Mouse (Mus musculus) forebrain, embryonic 10.5 days (tissue): ENCODE measurements around the gene Gm44805. TPM values are rescaled to one million over a fixed set of nuclear protein-coding genes. Genes with fewer than 3 reads are reported as not detected.

ENCODE experiments used
- DNase-seq: peaks from one replicate; pipeline ENCODE4 v3.0.0-alpha.2; 2017; ENCODE audit warnings: low spot score; ENCODE audit errors: extremely low spot score
- H3K27ac ChIP-seq: fragments of 300-500 bp; sonication (generic); 2 replicates; pipeline ENCODE4 v1.5.1; 2016; ENCODE audit warnings: mild to moderate bottlenecking
- H3K27me3 ChIP-seq: fragments of 300-500 bp; sonication (generic); 2 replicates; pipeline ENCODE4 v1.6.1; 2016; ENCODE audit warnings: mild to moderate bottlenecking; ENCODE audit not compliant: poor library complexity, severe bottlenecking
- H3K36me3 ChIP-seq: fragments of 300-500 bp; sonication (generic); replicated peaks from 2 replicates; pipeline ENCODE4 v1.6.1; 2016; ENCODE audit warnings: mild to moderate bottlenecking, moderate library complexity
- H3K4me1 ChIP-seq: fragments of 300-500 bp; sonication (generic); 2 replicates; pipeline ENCODE4 v1.6.1; 2016
- H3K4me3 ChIP-seq: fragments of 300-500 bp; sonication (generic); 2 replicates; pipeline ENCODE4 v1.5.1; 2016; ENCODE audit warnings: mild to moderate bottlenecking, moderate library complexity
- H3K9me3 ChIP-seq: fragments of 300-500 bp; sonication (generic); 2 replicates; pipeline ENCODE4 v1.6.1; 2016; ENCODE audit warnings: mild to moderate bottlenecking, moderate library complexity
- WGBS: fragments of 180-500 bp; shearing (Covaris S2); methylation state at CpG from one replicate; pipeline ENCODE4 v1.1.7; 2016; 5-methylcytosine and 5-hydroxymethylcytosine counted together
- polyA plus RNA-seq: library from polyadenylated mRNA; unstranded; fragments of >200 nt; fragmentation: Nextera tagmentation; extraction: Ambion mirVana; gene quantifications from 2 replicates; pipeline ENCODE4 v1.2.1, GENCODE M21; 2016

Gm44805 gene
- polyA plus RNA-seq, 1 experiment from 2014 or later, result not detected

DNA sequence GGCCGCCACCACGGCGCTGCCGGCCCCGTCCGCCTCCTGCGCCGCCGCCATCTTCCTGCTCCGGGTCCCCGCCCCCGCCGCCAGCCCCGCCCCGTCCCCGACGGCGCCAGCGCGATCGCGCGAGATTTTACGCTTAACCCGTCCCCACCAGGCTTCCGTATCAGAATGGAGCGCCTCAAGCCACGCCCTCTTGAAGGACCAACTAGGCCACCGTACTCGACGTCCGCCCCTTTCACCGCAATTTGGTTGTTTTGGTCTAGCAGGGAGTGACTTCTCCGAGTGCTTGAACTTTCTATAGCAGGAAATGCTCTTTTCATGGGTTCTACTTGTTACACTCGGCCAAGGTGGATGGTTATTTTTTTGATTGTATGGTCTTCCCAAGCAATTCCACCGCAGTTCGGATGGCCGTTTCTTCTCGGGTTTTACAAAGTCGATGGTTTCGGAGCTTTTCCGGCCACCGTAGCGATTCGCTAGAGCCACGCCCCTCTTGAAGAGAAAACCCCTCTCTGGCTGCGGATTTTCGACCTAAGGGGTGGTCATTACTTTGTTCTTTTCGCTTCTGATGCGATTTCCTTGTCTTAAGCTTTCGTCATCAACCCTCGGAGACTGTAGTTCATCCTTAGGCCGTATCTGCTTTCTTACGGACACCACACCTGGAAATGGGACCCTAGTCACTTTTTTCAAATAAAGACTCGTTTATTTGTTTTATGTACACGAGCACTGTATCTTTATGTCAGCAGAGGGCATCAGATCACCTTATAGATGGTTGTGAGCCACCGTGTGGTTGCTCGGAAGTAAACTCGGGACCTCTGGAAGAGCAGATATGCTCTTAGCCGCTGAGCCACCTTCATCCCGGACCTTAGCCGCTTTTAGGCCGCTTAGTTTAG, 16.0 kb downstream of the Gm44805 start, which contains the start of gene Clptm1:
Clptm1 (minus strand) TSS at position 79 of the 887 bp plus-strand sequence.
- peak within 1 kb of the TSS; percentile 93 for H3K27ac ChIP-seq
- H3K4me3 ChIP-seq, result peak within 1 kb of the TSS; percentile 100
- no peaks in the 10 kb centered on the region for H3K9me3 ChIP-seq
- H3K36me3 ChIP-seq, result peaks cover 25% of the 10 kb centered on the region
- H3K27me3 ChIP-seq, result no peaks in the 10 kb centered on the region
- DNase-seq, result peak; percentile 98
- H3K4me1 ChIP-seq, result peaks cover 28% of the 10 kb centered on the region
- WGBS, result under 1% methylated on average over 63 of the region's 63 CpGs

DNA sequence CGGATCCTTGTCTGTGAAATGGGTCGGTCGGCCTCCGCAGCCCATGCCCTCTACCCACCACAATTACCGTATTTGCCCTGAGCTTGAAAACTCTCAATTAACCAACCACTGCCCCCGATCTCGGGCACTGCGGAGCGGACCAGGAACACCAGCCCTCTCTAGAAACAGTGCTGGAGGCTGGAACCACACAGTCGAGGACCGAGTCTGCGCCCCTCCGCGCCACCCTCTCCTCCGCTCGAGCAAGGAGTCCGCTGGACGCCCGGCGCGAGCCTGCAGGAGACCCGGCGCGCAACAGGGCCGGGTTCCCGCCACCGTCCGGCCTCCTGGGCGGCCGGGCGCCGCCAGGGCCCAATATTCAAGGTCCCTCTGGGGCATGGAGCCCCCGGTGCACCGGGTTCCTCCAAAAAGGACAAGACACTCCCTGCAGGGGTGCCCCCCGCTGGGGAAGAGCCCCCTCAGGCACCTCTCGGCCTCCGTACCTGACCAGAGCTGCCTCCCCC, 16.7 kb downstream of the Gm44805 start:
- Histone ChIP-seq H3K4me1 (peaks cover 27% of the 10 kb centered on the region), H3K27me3 (no peaks in the 10 kb centered on the region), H3K27ac (peak overlapping the region; percentile 93), H3K36me3 (peaks cover 32% of the 10 kb centered on the region), H3K4me3 (peak overlapping the region; percentile 100), H3K9me3 (no peaks in the 10 kb centered on the region)
- no peak for DNase-seq
- under 1% methylated on average over 37 of the region's 37 CpGs for WGBS

DNA sequence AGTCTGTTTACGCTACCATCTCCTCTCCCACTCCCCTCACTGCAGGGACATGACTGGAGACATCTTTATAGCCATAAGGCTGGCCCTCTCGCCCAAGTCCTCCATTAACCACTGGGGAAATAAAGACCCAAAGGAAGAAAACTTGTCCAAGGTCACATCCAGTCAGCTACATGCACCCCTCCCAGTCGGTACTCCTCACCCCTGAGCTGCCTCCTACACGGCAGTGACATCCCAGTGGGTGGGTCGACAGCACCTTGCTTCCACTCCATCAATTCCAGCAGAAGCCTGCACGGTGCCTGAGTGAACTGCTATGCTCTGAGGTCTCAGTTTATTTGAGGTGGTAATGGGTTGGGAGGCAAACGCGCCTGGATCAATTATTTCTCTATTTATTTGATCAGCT, 17.3 kb downstream of the Gm44805 start:
- Histone ChIP-seq H3K36me3 (peaks cover 38% of the 10 kb centered on the region), H3K27me3 (no peaks in the 10 kb centered on the region), H3K27ac (peak overlapping the region; percentile 93), H3K9me3 (no peaks in the 10 kb centered on the region), H3K4me1 (peaks cover 22% of the 10 kb centered on the region), H3K4me3 (peak overlapping the region; percentile 100)
- WGBS, result 24% methylated on average over 8 of the region's 8 CpGs
- no peak for DNase-seq

DNA sequence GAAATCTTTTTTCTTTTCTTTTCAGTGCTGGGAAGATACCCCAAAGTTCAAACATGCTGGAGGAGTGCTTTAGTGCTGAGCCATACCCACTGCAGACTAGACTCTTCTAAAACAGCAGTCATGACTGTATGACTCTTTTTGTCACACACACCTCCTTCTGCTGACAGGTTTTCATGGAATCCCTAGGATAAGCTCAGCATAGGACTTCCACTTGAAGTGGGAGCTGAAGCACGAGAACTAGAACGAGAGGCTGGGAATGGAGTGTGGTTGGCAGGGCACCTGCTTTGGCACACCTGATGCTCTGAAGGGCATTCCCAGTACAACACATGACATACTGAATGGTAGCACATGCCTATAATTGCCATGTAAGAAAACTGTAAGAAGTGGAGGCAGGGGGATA, 28.6 kb downstream of the Gm44805 start:
- Histone ChIP-seq H3K27ac (no peak overlapping the region), H3K4me1 (no peaks in the 10 kb centered on the region), H3K4me3 (no peak overlapping the region), H3K9me3 (no peaks in the 10 kb centered on the region), H3K27me3 (no peaks in the 10 kb centered on the region), H3K36me3 (peaks cover 91% of the 10 kb centered on the region)
- 94% methylated on average over 2 of the region's 2 CpGs for whole genome bisulfite sequencing
- no peak for DNase-seq

DNA sequence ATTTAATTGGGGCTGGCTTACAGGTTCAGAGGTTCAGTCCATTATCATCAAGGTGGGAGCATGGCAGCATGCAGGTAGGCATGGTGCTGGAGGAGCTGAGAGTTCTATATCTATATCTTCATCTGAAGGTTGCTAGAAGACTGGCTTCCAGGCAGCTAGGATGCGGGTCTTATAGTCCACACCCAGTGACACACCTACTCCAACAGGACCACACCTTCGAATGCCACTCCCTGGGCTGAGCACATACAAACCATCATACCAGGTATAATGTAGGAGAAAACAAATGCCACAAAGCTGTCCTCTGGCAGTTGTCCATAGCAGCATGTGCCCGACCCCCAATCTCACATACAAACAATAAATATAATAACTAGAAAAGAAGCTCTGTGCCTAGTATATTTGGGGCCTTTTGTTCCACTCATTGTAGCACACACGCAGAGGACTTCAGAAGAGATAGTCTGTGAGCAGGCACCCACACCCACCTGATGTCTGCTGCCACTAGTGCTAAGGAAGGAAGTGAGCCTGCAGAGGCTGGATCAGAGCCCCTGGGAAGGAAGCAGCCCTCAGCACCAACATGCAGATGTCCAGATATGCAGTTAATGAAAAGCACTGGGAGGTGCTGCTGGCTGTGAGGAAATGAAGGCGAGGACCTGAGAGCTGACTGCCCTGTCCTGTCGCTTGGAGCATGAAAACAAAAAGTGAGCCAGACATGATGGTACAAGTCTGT, 30.0 kb downstream of the Gm44805 start:
- Histone ChIP-seq H3K4me3 (no peak overlapping the region), H3K4me1 (no peaks in the 10 kb centered on the region), H3K36me3 (peaks cover 99% of the 10 kb centered on the region), H3K27me3 (no peaks in the 10 kb centered on the region), H3K9me3 (no peaks in the 10 kb centered on the region), H3K27ac (no peak overlapping the region)
- no peak for DNase-seq
- 91% methylated on average over 6 of the region's 6 CpGs for WGBS

DNA sequence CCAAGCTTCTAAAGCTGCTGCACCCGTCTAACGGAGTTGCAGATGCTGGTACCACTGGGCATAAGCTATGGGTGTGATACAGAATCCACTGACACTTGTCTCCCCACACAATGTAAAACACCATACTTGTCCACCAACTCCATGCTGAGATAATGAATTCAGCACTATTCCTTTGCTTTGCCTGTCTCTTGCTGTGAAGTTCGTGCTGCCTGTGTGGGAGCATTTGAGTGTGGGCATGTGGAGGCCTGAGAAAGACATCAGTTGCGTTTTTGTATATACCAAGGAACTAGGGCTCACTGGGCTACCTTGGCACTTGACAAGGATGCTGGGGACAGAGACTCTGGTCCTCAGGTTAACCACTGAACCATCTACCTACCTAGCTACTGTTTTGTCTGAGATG, 40.0 kb downstream of the Gm44805 start:
- Histone ChIP-seq H3K36me3 (peaks cover 100% of the 10 kb centered on the region), H3K4me3 (no peak overlapping the region), H3K4me1 (no peaks in the 10 kb centered on the region), H3K9me3 (no peaks in the 10 kb centered on the region), H3K27me3 (no peaks in the 10 kb centered on the region), H3K27ac (no peak overlapping the region)
- DNase-seq, result no peak
- WGBS, result 94% methylated on average over 4 of the region's 4 CpGs

DNA sequence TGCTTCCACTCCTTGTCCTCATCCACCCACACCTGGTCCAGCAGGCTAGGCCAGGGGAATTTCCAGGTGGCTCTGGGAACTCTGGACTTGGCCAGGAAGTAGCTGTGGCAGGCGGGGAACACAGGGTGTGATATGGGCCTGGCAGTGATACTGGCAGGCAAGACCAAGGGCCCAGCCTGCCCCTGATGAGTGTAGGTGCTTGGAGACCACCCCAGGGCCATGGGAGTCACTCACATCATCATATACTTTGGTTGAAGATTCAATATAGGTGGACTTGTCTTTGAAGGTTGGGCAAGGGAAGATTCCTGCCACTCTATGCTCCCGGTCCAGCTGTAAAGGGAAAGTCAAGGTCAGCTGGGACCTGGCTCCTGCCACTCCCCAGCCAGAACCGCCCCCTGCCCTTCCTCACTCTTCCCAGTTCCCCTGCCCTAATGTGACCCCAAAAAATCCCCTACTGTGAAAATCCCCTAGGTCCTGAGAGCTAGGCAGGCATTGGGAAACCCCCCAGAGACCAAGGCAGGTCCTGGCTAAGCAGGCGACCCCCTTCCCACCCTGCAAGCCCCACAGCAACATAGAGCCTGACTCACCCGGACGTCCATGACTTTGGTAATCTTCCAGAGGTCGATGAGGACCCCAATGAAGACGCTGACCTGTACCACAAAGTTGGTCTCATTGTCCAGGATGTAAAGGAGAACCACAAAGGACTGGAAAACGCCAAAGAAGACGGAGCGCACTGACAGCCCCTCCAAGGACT, 46.0 kb downstream of the Gm44805 start:
- no peak for DNase-seq
- Histone ChIP-seq H3K4me1 (no peaks in the 10 kb centered on the region), H3K36me3 (peaks cover 85% of the 10 kb centered on the region), H3K9me3 (no peaks in the 10 kb centered on the region), H3K27ac (no peak overlapping the region), H3K4me3 (no peak overlapping the region), H3K27me3 (no peaks in the 10 kb centered on the region)
- WGBS, result 94% methylated on average over 11 of the region's 11 CpGs

DNA sequence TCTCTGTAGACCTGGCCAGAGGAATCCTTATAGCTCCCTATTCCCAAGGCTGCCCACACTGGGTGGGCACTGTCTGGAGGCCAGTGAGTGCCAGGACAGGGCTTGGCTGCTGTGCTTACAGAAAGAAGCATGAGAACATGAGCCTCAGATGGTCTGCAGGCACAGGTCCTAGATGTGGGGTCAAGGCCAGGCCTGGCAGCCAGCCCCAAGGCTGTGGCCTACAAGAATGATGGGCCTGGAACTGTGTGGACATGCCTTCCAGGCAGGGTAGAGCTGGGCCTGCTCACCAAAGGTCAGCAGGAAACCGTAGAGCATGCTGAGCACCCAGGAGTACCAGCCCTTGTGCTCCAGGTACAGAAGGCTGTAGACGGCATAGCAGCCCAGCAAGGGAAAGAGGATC, 46.6 kb downstream of the Gm44805 start:
- peaks cover 4% of the 10 kb centered on the region for H3K4me1 ChIP-seq
- 95% methylated on average over 2 of the region's 2 CpGs for WGBS
- no peak overlapping the region for H3K4me3 ChIP-seq
- no peak overlapping the region for H3K27ac ChIP-seq
- DNase-seq, result no peak
- peaks cover 78% of the 10 kb centered on the region for H3K36me3 ChIP-seq
- H3K27me3 ChIP-seq, result no peaks in the 10 kb centered on the region
- no peaks in the 10 kb centered on the region for H3K9me3 ChIP-seq

DNA sequence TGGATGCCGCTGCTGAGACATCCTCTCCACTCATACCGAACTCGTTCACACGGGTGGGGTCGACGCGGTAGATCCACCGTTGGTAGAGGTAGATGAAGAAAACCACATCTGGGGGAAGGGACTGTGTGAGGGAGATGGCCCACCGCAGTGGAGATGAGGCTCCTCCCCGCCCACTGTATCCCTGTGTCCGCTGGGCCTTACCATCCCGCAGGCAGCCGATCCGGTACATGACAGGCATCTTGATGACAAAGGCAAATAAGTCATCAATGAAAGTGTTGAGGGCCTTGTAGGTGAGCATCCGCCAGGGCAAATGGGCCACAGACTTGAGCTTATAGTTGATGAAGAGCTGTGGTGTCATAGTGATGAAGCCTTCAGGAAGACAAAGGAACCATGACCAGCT, 47.4 kb downstream of the Gm44805 start:
- H3K27ac ChIP-seq, result no peak overlapping the region
- H3K4me3 ChIP-seq, result no peak overlapping the region
- no peaks in the 10 kb centered on the region for H3K9me3 ChIP-seq
- H3K4me1 ChIP-seq, result peaks cover 11% of the 10 kb centered on the region
- WGBS, result 96% methylated on average over 15 of the region's 15 CpGs
- no peak for DNase-seq
- no peaks in the 10 kb centered on the region for H3K27me3 ChIP-seq
- peaks cover 71% of the 10 kb centered on the region for H3K36me3 ChIP-seq

DNA sequence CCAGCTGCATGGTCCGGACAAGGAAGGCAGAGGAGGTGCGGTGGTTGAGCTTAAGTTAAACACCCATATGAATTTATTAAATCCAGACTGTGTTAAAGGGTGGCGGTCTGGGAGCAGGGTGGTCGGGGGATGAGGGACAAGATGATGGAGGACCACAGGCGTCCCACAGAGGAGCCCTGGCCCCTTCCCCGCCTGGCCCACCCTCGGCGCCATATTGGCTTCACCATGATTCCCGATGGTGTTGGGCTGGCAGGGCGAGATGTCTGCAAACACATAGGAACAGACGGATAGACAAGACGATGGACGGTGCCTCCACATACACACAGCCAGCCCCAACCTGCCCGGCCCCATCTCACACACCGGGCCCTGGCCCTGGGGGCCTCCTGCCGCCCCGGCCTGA, 48.0 kb downstream of the Gm44805 start:
- WGBS, result 92% methylated on average over 17 of the region's 17 CpGs

DNA sequence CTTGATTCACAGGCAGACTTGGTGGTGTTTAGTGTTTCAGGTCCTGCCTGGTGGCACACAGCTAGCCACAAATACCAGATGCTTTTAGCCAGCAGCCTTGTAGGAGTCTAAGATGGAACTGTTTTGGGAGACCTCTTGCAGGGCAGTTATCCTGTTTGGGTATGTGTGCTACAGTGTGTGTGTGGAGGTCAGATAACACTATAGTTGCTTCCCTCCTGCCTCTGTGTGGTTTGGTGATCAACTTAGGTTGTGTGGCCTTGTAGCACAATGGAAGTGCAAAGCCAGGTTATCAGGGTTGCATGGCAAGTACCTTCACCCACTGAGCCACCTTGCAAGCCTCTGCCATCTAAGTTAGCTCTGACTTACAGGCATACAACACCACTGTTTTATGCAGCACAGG, 48.5 kb downstream of the Gm44805 start:
- Histone ChIP-seq H3K27ac (no peak overlapping the region), H3K4me3 (no peak overlapping the region), H3K9me3 (no peaks in the 10 kb centered on the region), H3K27me3 (no peaks in the 10 kb centered on the region), H3K4me1 (peaks cover 22% of the 10 kb centered on the region), H3K36me3 (peaks cover 59% of the 10 kb centered on the region)
- DNase-seq, result no peak

More for the DNA sequence above, 48.0 kb downstream of the Gm44805 start:
- H3K9me3 ChIP-seq, result no peaks in the 10 kb centered on the region
- peaks cover 64% of the 10 kb centered on the region for H3K36me3 ChIP-seq
- no peak overlapping the region for H3K27ac ChIP-seq
- no peak overlapping the region for H3K4me3 ChIP-seq
- no peak for DNase-seq
- H3K4me1 ChIP-seq, result peaks cover 18% of the 10 kb centered on the region
- no peaks in the 10 kb centered on the region for H3K27me3 ChIP-seq

DNA sequence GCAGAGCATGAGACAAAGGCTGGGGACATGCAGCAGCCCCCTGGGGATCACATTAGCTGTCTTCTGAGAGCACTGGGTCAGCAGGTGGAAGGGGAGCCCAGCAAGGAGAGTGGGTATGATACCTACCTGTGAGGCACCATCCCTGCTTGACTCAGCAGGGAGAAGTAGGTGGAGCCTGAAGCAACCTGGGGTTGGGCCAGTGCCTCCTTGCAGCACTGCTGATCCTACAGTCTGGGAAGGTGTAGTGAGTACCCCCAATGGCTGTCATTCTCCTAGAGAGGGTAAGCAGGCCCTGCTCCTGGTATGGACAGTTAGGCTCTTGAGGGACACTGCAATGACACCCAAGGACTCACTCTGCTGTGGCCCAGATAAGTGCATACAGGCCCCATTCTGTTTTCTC, 48.9 kb downstream of the Gm44805 start:
- H3K36me3 ChIP-seq, result peaks cover 55% of the 10 kb centered on the region
- no peaks in the 10 kb centered on the region for H3K9me3 ChIP-seq

More for the DNA sequence above, 48.9 kb downstream of the Gm44805 start:
- no peak for DNase-seq
- Histone ChIP-seq H3K27ac (no peak overlapping the region), H3K4me1 (peaks cover 24% of the 10 kb centered on the region), H3K4me3 (no peak overlapping the region), H3K27me3 (no peaks in the 10 kb centered on the region)
